Mouse (Mus musculus) bone marrow, adult 2 months (tissue): ENCODE data around the gene P4ha1. TPM values are rescaled to one million over a fixed set of nuclear protein-coding genes. Genes with fewer than 3 reads are reported as not detected.

ENCODE experiments used
- H3K27ac ChIP-seq: fragments of 200-500 bp; 2 replicates; pipeline ENCODE4 v1.5.1; 2012; ENCODE audit warnings: low read depth, mild to moderate bottlenecking, control low read depth, inconsistent platforms, low read length; ENCODE audit not compliant: control insufficient read depth, poor library complexity, insufficient read depth
- H3K4me1 ChIP-seq: fragments of 200-500 bp; 2 replicates; pipeline ENCODE4 v1.6.1; 2011; ENCODE audit warnings: low read length; ENCODE audit not compliant: control insufficient read depth, insufficient read depth
- H3K4me3 ChIP-seq: fragments of 200-500 bp; replicated peaks from 2 replicates; pipeline ENCODE3; 2011; ENCODE audit warnings: mild to moderate bottlenecking, low read depth, low read length, control low read depth; ENCODE audit not compliant: control insufficient read depth
- CTCF ChIP-seq: fragments of 200-500 bp; IDR thresholded peaks from 2 replicates; pipeline ENCODE4 v1.5.1; 2011; ENCODE audit warnings: low read length, control low read depth; ENCODE audit not compliant: control insufficient read depth, insufficient read depth
- POLR2A ChIP-seq: fragments of 200-500 bp; IDR thresholded peaks from 2 replicates; pipeline ENCODE4 v1.6.1; 2011; ENCODE audit warnings: low read depth, mild to moderate bottlenecking, control low read depth, low read length, borderline replicate concordance; ENCODE audit not compliant: control insufficient read depth
- WGBS: fragments of 180-500 bp; shearing (Covaris S2); methylation state at CpG from one replicate; pipeline ENCODE4 v1.1.7; 2018; 5-methylcytosine and 5-hydroxymethylcytosine counted together
- polyA plus RNA-seq: library from polyadenylated mRNA; stranded (reverse); fragments of >200 nt; gene quantifications from 2 replicates; pipeline ENCODE4 v1.2.4, GENCODE M21; 2011; ENCODE audit warnings: low replicate concordance; ENCODE audit not compliant: missing spikeins, insufficient read depth, insufficient read length

The P4ha1 gene
- polyA plus RNA-seq, 1 experiment = 12.4 TPM

GRCm38 (mm10) chr10:59363208-59363607 is 40.1 kb downstream of the P4ha1 start:
- H3K4me1 ChIP-seq = no peaks in the 10 kb centered on the region
- WGBS = 53% methylated on average over 2 of the region's 2 CpGs
- TF ChIP-seq POLR2A = no peak
- TF ChIP-seq CTCF = no peak
- no peak overlapping the region for H3K4me3 ChIP-seq
- no peak overlapping the region for H3K27ac ChIP-seq

DNA sequence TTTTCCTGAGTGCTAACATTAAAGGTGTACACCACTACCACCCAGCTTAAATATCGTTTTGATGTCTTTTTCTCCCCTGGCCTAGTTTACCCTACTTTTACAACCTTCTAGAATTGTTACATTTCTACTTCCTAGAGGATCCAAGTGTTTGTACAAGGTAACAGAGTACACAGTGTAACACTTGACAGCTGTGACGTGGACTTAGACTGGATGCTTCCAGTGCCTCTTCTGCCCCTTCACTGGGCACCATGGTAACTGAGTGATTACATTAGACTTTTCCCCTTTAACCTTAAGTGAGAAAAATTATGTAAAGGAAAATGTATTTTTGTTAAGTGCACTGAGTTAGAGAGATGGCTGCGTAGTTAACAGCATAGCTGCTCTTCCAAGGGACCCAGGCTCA is 41.5 kb downstream of the P4ha1 start:
- no peak overlapping the region for H3K4me3 ChIP-seq
- WGBS = 81% methylated on average over 3 of the region's 3 CpGs
- no peak overlapping the region for H3K27ac ChIP-seq
- TF ChIP-seq POLR2A (no peak), CTCF (no peak)
- H3K4me1 ChIP-seq = no peaks in the 10 kb centered on the region

GRCm38 (mm10) chr10:59365804-59366589 is 42.9 kb downstream of the P4ha1 start:
- no peak for TF ChIP-seq CTCF
- TF ChIP-seq POLR2A = no peak
- WGBS = 86% methylated on average over 5 of the region's 5 CpGs
- Histone ChIP-seq H3K4me1 (no peaks in the 10 kb centered on the region), H3K27ac (no peak overlapping the region), H3K4me3 (no peak overlapping the region)

DNA sequence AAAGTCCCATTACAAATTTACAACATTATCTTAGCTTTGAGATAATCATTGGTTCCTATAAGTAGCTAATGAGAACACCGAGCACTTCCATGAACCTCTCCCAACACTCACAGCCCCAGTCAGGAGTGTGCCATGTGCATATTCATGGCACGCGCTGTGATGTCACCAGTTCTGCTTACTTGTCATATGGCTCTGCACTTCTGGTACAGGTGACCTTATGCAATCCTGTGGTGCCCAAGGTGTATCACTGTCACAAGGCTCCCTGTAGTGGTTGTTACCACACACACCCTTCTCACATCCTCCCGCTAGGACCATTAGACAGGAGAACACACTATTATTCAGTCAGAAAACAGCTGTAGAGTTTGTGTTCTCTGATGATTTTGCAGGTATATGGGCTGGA is 43.6 kb downstream of the P4ha1 start:
- TF ChIP-seq POLR2A (no peak), CTCF (no peak)
- Histone ChIP-seq H3K27ac (no peak overlapping the region), H3K4me3 (no peak overlapping the region), H3K4me1 (no peaks in the 10 kb centered on the region)
- WGBS = 94% methylated on average over 4 of the region's 4 CpGs

DNA sequence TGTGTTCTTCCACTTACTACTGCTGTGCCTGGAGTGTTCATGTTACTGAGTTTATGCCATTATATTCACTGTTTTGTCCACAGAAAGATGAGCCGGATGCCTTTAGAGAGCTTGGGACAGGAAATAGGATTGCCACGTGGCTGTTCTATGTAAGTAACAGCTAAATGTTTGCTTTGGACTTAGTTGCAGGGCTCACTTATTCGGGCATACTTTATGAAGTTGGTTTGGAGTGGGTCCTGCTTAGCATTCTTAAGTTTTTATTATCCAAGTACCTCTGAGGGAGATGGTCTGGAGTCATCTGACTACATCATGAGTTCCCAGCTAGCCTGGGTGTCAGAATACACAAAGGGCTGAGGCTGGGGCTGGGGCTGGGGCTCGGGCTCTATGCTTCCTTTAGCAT is 44.1 kb downstream of the P4ha1 start:
- TF ChIP-seq POLR2A (no peak), CTCF (no peak)
- Histone ChIP-seq H3K4me3 (no peak overlapping the region), H3K4me1 (no peaks in the 10 kb centered on the region), H3K27ac (no peak overlapping the region)
- 78% methylated on average over 4 of the region's 4 CpGs for WGBS

DNA sequence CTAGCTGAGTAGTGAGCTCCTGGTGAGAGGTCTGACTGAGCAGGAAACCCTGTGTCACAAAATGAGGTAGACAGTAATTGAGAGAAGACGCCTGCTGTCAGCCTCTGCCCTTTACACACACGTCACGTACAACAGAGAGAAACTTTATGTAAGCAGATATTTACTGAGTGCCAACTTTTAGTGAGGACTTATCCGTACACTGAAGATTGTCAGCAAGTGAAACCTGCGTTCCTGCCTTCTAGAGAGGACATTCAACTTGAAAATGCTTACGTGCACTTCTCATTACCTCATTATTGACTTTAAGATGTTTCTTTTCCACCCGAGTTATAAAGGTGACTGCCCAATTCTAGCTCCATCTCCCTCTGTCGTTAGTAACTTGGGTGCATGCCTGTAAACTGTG is 45.6 kb downstream of the P4ha1 start:
- no peak overlapping the region for H3K27ac ChIP-seq
- WGBS = 89% methylated on average over 8 of the region's 8 CpGs
- no peak overlapping the region for H3K4me3 ChIP-seq
- TF ChIP-seq CTCF (no peak), POLR2A (no peak)
- H3K4me1 ChIP-seq = no peaks in the 10 kb centered on the region

DNA sequence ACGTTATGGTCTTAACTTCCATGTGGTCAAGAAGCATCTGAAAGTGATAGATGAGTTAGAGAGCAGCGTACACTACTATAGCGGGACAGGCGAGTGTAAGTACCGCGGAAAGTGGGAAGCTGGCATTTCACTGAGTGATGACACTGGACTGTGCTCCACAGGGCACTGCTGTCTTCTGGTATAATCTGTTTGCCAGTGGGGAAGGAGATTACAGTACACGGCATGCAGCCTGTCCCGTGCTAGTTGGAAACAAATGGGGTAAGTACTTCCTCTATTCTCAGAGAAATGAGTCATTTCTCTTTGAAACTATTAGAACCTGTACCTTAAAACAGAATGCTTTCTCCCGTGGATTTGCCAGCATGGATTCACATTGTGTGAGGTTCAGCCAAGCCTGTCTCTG is 46.3 kb downstream of the P4ha1 start:
- H3K4me1 ChIP-seq = no peaks in the 10 kb centered on the region
- 69% methylated on average over 9 of the region's 9 CpGs for WGBS

GRCm38 (mm10) chr10:59377906-59378305 is 54.8 kb downstream of the P4ha1 start:
- Histone ChIP-seq H3K27ac (no peak overlapping the region), H3K4me1 (peaks cover 3% of the 10 kb centered on the region), H3K4me3 (no peak overlapping the region)
- 90% methylated on average over 10 of the region's 10 CpGs for WGBS
- TF ChIP-seq POLR2A = no peak

More for the DNA sequence above, 46.3 kb downstream of the P4ha1 start:
- TF ChIP-seq CTCF (no peak), POLR2A (no peak)
- no peak overlapping the region for H3K4me3 ChIP-seq
- no peak overlapping the region for H3K27ac ChIP-seq

GRCm38 (mm10) chr10:59378728-59379127 is 55.6 kb downstream of the P4ha1 start:
- no peak for TF ChIP-seq POLR2A
- TF ChIP-seq CTCF = peak; percentile 40; the same call in 1 of the 2 replicates

More at GRCm38 (mm10) chr10:59378728-59379127, 55.6 kb downstream of the P4ha1 start:
- Histone ChIP-seq H3K27ac (no peak overlapping the region), H3K4me1 (peaks cover 3% of the 10 kb centered on the region), H3K4me3 (no peak overlapping the region)
- 88% methylated on average over 4 of the region's 4 CpGs for WGBS
